Mouse (Mus musculus) layer of hippocampus, adult 18-20 months (tissue): ENCODE measurements at regions not wholly inside any gene's neighbourhood (a gene's known extent, or its start where the extent isn't known, plus 50 kb on each side); places are given as distances from the start of the nearest gene placed in this dataset.

ENCODE experiments used
- DNase-seq, 2 experiments: peaks; one replicate each; pipeline ENCODE4 v3.0.0; 2022; ENCODE audit warnings: low spot score in 2 of 2

GRCm38 (mm10) chr1:94582526-94582925, 530.2 kb upstream of the Pdcd1 start:
- DNase-seq, result no peak

- no peak for DNase-seq
Measured at GRCm38 (mm10) chr1:94581650-94582405, 529.5 kb upstream of the Pdcd1 start.

DNA sequence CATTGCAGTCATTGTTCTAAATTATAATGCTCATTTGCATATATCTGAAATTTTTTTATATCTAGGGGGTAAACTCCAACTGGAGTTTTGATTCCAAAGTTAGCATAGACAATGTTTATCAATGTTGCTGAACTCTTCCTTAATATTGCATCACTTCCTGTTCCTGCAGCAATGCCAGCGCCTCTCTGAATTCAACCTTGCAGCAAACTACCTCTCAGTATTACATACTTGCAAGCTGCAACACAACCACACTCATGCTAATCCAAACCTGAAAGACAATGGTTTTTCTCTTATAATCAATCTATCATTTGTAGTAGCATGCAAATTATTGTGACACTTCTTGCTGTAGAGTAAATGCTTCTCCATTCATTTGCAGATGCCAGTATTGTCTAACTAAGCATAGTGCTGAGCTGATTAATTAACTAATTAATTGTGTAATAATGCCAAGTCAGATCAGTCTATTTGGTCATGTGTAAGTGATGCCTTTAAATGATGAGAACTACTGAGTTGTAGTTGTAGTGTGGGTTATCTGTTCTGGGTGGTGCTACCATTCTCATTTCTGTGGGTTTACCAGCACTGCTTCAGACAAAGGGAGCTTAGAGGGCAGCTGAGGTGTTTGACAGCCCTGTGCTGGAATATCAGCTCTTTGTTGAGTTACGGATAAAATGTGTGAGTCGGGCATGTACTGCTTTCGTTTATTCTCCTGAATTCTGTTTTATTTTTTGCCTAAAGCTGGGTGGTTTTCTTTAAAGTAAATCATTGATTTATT, 480.6 kb upstream of the Pdcd1 start:
- no peak for DNase-seq

DNA sequence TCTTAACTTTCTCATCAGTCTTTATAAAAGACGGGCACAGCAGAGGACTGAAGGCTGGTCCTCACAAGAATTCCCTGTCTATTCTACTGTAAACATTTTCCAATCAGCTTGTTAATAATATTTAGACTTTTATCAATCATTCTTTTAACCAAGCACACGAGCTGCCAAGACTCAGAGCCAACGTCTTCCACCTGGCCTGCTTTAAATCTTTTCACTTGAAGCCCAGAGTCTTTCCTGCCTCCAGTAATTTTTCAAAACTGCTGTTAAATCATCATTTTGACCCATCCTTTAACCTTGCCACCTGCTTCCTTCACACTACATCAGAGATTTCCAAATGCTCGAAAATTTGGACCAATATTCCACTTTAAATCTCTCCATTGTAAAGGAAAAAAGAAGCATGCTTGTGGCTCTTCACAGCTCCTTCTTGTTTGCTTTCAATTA, 451.7 kb upstream of the Pdcd1 start:
- no peak for DNase-seq

DNA sequence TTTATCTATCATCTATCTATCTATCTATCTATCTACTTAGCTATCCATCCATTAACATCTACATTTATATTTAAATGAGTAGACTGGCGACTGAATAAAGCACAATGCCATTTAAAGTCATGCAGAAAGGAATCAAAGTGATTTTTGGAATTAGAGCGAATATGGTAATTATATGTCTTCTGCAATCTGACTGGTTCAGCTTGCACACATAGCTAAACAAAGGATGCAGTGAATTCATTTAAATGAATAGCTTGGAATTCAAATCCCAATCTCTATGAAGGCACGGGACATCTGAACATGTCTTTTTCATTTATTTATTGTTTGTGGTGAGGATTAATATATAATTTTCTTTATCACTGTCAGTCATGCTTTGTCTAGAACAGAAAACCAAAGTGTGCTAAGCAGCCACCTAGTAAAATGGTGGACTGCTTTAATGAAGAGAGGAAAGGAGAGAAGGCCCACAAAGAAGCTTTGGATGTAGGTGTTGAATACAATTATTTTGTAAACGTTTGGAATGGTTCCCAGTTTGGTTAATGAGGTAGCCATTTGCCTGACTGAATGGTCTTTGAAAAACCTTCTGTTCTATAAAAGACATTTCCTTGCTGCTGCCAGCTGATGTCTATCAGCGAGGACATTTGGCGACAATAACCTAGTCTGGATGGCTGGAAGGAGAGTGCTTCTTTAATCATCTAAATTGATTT, 451.2 kb upstream of the Pdcd1 start:
- peak in 1 of 2 experiments; percentile 1 for DNase-seq

- no peak for DNase-seq
Measured at GRCm38 (mm10) chr1:94502066-94502861, 449.9 kb upstream of the Pdcd1 start.

DNA sequence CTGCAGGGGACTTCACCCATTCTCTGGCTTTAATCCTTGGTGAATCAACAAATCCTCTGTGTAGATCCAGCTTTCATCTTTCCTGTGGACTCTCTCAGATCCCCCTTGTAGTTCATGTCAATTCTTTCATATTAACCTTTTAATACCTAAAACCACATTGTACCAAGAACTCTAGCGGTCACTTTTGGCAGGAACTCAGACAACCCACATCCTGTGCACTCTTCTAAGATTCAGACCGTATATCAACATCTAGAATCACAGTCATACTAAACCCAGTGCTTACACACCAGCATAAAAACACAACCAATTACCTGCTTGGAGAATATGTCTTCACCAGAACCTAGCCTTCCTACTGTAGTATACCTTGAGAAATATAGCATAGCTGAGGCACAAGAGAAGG, 444.6 kb upstream of the Pdcd1 start:
- DNase-seq, result no peak

GRCm38 (mm10) chr1:94496341-94496740, 444.0 kb upstream of the Pdcd1 start:
- DNase-seq, result no peak

- DNase-seq, result no peak
Measured at GRCm38 (mm10) chr1:94487062-94487461, 434.7 kb upstream of the Pdcd1 start.

DNA sequence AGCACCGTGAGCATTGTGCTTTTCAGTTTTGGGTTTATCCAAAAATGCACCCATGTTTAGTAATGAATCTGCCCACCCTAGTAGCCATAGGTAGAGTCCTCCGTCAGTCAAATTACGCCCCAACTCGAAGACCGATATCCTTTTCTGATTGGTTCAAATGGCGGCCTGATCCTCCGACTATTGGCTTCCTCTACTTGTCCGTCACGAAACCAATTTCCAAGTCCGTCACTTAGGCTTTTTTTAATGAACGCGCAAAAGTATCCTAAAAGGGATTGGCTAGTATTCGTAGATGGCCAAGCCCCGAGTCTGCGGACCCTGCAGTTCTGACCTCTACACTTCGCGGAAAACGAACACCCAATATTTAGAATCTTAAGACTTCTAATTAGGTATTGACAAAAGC, 417.5 kb upstream of the Pdcd1 start:
- DNase-seq, result peak in 1 of 2 experiments; percentile 30

DNA sequence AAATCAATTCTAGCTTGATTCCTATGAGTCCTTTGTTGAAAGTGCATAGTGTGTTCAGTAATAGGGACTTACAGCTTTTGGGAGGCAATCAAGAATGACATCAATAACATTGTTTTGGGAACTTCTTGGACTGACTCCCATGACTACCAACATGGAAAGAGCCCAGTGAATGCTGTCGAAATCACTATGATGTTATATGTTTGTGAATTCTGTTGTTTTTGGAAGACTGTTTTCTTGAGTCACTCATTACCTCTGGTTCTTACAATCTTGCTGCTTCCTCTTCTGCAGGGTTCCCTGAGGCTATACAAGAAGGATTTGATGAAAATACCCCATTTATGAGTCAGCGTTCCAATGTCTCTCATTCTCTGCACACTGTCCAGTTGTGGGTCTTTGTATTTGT, 371.4 kb upstream of the Pdcd1 start:
- no peak for DNase-seq

DNA sequence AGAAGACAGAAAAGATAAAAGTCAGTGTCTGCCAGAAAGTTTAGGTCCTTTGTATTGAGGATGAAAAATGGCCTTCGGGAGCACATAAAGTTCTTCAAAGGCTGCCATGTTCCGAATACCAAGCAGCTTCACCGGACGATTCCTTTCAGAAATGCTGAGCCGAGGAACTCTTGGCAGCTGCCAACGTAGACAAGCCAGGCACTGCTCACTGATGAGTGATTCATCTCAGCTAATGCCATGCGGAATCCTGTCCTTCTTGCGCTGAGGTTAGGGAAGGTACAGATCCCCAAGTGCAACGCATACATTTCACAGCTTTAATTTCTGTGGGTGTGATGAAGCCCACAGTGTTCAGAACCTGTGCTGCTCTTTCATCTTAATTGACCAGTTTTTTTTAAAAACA, 360.7 kb upstream of the Pdcd1 start:
- DNase-seq, result peak in 1 of 2 experiments; percentile 22

- DNase-seq, result no peak
Measured at GRCm38 (mm10) chr1:94366606-94367005, 314.3 kb upstream of the Pdcd1 start.

DNA sequence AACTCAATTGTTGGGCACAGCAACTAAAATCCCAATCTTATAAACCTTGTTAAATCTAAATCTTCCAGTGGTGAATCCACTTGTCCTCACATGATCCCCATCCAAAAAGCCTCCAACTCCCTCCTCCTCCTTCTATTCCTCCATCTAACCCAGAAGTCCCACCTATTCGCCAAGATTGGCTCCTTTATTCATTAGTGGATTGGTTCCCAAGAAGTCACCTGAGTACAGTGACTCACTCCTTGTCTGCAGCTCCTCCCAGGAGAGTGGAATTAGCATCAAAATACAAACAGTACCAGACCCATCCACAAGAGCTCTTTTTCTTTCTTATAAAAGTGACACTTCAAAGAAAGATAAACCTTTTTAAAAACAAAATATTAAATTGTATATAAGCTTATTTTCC, 304.6 kb upstream of the Pdcd1 start:
- DNase-seq, result no peak

- DNase-seq, result no peak
Measured at GRCm38 (mm10) chr1:94355873-94356272, 303.5 kb upstream of the Pdcd1 start.

- DNase-seq, result no peak
Measured at GRCm38 (mm10) chr1:94342576-94342975, 290.2 kb upstream of the Pdcd1 start.

GRCm38 (mm10) chr1:94341237-94341636, 288.9 kb upstream of the Pdcd1 start:
- peak in 1 of 2 experiments; percentile 11 for DNase-seq

GRCm38 (mm10) chr1:94318029-94318428, 265.7 kb upstream of the Pdcd1 start:
- DNase-seq, result no peak

- no peak for DNase-seq
Measured at GRCm38 (mm10) chr1:94298395-94298794, 246.0 kb upstream of the Pdcd1 start.

- DNase-seq, result no peak
Measured at GRCm38 (mm10) chr1:94272569-94272968, 220.2 kb upstream of the Pdcd1 start.

DNA sequence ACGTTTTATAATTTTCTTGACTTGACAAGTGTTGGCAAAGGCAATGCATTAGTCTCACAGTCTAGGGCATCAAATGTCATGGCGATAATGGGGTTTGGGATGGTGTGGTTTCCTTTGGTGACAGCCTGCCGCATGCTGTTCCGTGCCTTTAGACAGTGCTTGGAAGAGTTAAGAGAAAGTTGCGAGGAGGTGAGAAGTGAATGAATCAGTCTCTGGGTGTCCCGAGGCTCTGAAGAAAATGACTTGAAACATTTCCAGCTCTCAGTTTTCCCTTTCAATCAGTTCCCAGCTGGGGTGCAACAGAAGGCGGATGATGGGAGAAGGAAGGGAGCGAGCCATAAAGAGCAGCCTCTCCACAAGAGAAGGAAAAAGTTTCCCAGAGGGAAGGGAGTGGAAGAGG, 211.0 kb upstream of the Pdcd1 start:
- DNase-seq, result peak; percentile 39 to 51
